Mouse (Mus musculus) myocyte (in vitro differentiated cells): ENCODE results near the gene Mpp6. TPM values are rescaled to one million over a fixed set of nuclear protein-coding genes. Genes with fewer than 3 reads are reported as not detected.

ENCODE experiments used
- H3K27me3 ChIP-seq: one replicate; pipeline ENCODE4 v1.6.1; 2011; ENCODE audit not compliant: control insufficient read depth, insufficient read depth, insufficient read length
- H3K36me3 ChIP-seq: one replicate; pipeline ENCODE4 v1.6.1; 2011; ENCODE audit not compliant: control insufficient read depth, insufficient read depth
- H3K4me2 ChIP-seq: one replicate; pipeline ENCODE4 v1.6.1; 2011; ENCODE audit warnings: low read depth, control low read depth
- H3K4me3 ChIP-seq: one replicate; pipeline ENCODE4 v1.5.1; 2011; ENCODE audit warnings: mild to moderate bottlenecking, control low read depth, moderate library complexity
- H3K79me2 ChIP-seq: one replicate; pipeline ENCODE4 v1.6.1; 2011; ENCODE audit not compliant: control insufficient read depth, insufficient read depth
- H3ac ChIP-seq: one replicate; pipeline ENCODE4 v1.6.1; 2011; ENCODE audit not compliant: control insufficient read depth, insufficient read length
- CEBPB ChIP-seq: IDR thresholded peaks from 2 replicates; pipeline ENCODE4 v1.6.1; 2011; ENCODE audit warnings: mild to moderate bottlenecking, moderate library complexity; ENCODE audit not compliant: poor library complexity, insufficient read depth, severe bottlenecking
- E2F4 ChIP-seq: IDR thresholded peaks from one replicate; pipeline ENCODE4 v1.6.1; 2011; ENCODE audit warnings: mild to moderate bottlenecking, control low read depth, moderate library complexity; ENCODE audit not compliant: insufficient read depth
- MAX ChIP-seq: IDR thresholded peaks from one replicate; pipeline ENCODE4 v1.6.1; 2011; ENCODE audit warnings: low read depth, mild to moderate bottlenecking, control low read depth
- MYOD1 ChIP-seq, 3 experiments: IDR thresholded peaks; one replicate each; pipeline ENCODE4 v1.6.1; 2011; ENCODE audit warnings: control low read depth in 2 of 3, low read depth in 2 of 3, mild to moderate bottlenecking in 2 of 3, moderate library complexity in 1 of 3; ENCODE audit not compliant: insufficient read length in 2 of 3, control insufficient read depth in 1 of 3
- MYOG ChIP-seq, 3 experiments: IDR thresholded peaks; one replicate each; pipeline ENCODE4 v1.6.1; 2011; ENCODE audit warnings: control low read depth in 2 of 3, low read depth in 2 of 3, mild to moderate bottlenecking in 2 of 3; ENCODE audit not compliant: insufficient read length in 2 of 3, control insufficient read depth in 1 of 3, insufficient read depth in 1 of 3
- POLR2A ChIP-seq: IDR thresholded peaks from one replicate; pipeline ENCODE4 v1.6.1; 2011; ENCODE audit warnings: low read depth, mild to moderate bottlenecking, control low read depth, moderate library complexity; ENCODE audit not compliant: insufficient read length
- POLR2AphosphoS2 ChIP-seq: IDR thresholded peaks from one replicate; pipeline ENCODE4 v1.6.1; 2011; ENCODE audit warnings: low read depth, control low read depth; ENCODE audit not compliant: insufficient read length
- REST ChIP-seq: IDR thresholded peaks from one replicate; pipeline ENCODE4 v1.6.1; 2011; ENCODE audit warnings: mild to moderate bottlenecking, control low read depth, moderate library complexity; ENCODE audit not compliant: insufficient read depth, insufficient read length
- SRF ChIP-seq: IDR thresholded peaks from one replicate; pipeline ENCODE4 v1.6.1; 2011; ENCODE audit warnings: low read depth; ENCODE audit not compliant: control insufficient read depth, insufficient read length
- TCF12 ChIP-seq: IDR thresholded peaks from one replicate; pipeline ENCODE4 v1.6.1; 2011; ENCODE audit warnings: mild to moderate bottlenecking, control low read depth; ENCODE audit not compliant: poor library complexity, insufficient read depth, severe bottlenecking
- TCF3 ChIP-seq: IDR thresholded peaks from one replicate; pipeline ENCODE4 v1.6.1; 2011; ENCODE audit warnings: low read depth, control low read depth; ENCODE audit not compliant: insufficient read length
- USF1 ChIP-seq: IDR thresholded peaks from one replicate; pipeline ENCODE4 v1.6.1; 2011; ENCODE audit warnings: low read depth, mild to moderate bottlenecking, control low read depth, moderate library complexity
- polyA plus RNA-seq: library from polyadenylated mRNA; unstranded; fragments of >200 nt; fragmentation: generic; extraction: Trizol; gene quantifications from one replicate; pipeline ENCODE4 v1.2.1, GENCODE M21; 2012; ENCODE audit warnings: missing spikeins

The Mpp6 gene
- polyA plus RNA-seq, 1 experiment: 17.2 TPM

- Histone ChIP-seq H3K36me3 (no peaks in the 10 kb centered on the region), H3K4me3 (no peak overlapping the region), H3ac (no peak overlapping the region), H3K79me2 (peaks cover 14% of the 10 kb centered on the region), H3K4me2 (peak overlapping the region; percentile 91), H3K27me3 (peaks cover 6% of the 10 kb centered on the region)
- TF ChIP-seq SRF: no peak
- no peak for TF ChIP-seq POLR2AphosphoS2
- TF ChIP-seq E2F4: no peak
- TF ChIP-seq USF1: no peak
- TF ChIP-seq REST: no peak
- no peak for TF ChIP-seq MYOD1 (IDR thresholded peaks at IDR 0.05; ENCODE audit: control insufficient read depth in 1 of 3, insufficient read length in 2 of 3, low read depth in 2 of 3)
- no peak for TF ChIP-seq TCF3
- no peak for TF ChIP-seq TCF12
- TF ChIP-seq CEBPB: no peak
- no peak for TF ChIP-seq POLR2A
- TF ChIP-seq MYOG (IDR thresholded peaks at IDR 0.05; ENCODE audit: control insufficient read depth in 1 of 3, insufficient read depth in 1 of 3, insufficient read length in 2 of 3, low read depth in 2 of 3): no peak
- TF ChIP-seq MAX: no peak
Observed at GRCm38 (mm10) chr6:50112775-50113174, 2.7 kb downstream of the Mpp6 start.

DNA sequence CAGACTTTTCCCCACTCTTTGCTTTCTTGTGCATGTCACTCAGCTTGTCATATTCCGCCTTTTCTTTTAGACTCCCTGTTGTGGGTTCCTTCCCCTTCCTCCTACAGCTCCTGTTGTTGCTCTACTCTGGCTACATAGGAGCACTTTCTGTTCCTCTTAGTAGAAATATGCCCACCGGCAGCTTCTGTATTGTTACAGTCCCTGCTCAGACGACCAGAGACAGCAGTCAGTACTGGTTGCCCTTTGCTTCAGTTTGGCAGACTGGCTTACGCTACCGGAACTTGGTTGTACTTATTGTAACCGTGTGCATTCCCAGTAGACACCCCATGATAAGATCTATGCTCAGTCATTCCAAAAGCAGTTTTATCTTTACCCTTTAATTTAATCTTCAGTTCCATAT lies 4.2 kb downstream of the Mpp6 start:
- no peak overlapping the region for H3K4me3 ChIP-seq
- H3K27me3 ChIP-seq: no peaks in the 10 kb centered on the region
- H3K36me3 ChIP-seq: no peaks in the 10 kb centered on the region
- no peak for TF ChIP-seq TCF12
- no peak for TF ChIP-seq MYOG (IDR thresholded peaks at IDR 0.05; ENCODE audit: control insufficient read depth in 1 of 3, insufficient read depth in 1 of 3, insufficient read length in 2 of 3, low read depth in 2 of 3)
- no peak for TF ChIP-seq MYOD1 (IDR thresholded peaks at IDR 0.05; ENCODE audit: control insufficient read depth in 1 of 3, insufficient read length in 2 of 3, low read depth in 2 of 3)
- TF ChIP-seq REST: no peak
- H3K79me2 ChIP-seq: peaks cover 21% of the 10 kb centered on the region
- H3K4me2 ChIP-seq: no peak overlapping the region
- H3ac ChIP-seq: no peak overlapping the region

GRCm38 (mm10) chr6:50120931-50121330 lies 10.9 kb downstream of the Mpp6 start:
- Histone ChIP-seq H3K36me3 (no peaks in the 10 kb centered on the region), H3ac (no peak overlapping the region), H3K27me3 (no peaks in the 10 kb centered on the region), H3K4me3 (no peak overlapping the region), H3K79me2 (peaks cover 15% of the 10 kb centered on the region), H3K4me2 (no peak overlapping the region)
- TF ChIP-seq USF1: no peak
- no peak for TF ChIP-seq TCF12
- no peak for TF ChIP-seq CEBPB
- no peak for TF ChIP-seq E2F4
- TF ChIP-seq REST: no peak
- TF ChIP-seq SRF: no peak
- TF ChIP-seq POLR2AphosphoS2: no peak
- no peak for TF ChIP-seq MAX
- no peak for TF ChIP-seq MYOD1 (IDR thresholded peaks at IDR 0.05; ENCODE audit: control insufficient read depth in 1 of 3, insufficient read length in 2 of 3, low read depth in 2 of 3)
- no peak for TF ChIP-seq POLR2A
- TF ChIP-seq MYOG (IDR thresholded peaks at IDR 0.05; ENCODE audit: control insufficient read depth in 1 of 3, insufficient read depth in 1 of 3, insufficient read length in 2 of 3, low read depth in 2 of 3): no peak
- no peak for TF ChIP-seq TCF3

- H3K27me3 ChIP-seq: no peaks in the 10 kb centered on the region
Observed at GRCm38 (mm10) chr6:50122835-50123234, 12.8 kb downstream of the Mpp6 start.

DNA sequence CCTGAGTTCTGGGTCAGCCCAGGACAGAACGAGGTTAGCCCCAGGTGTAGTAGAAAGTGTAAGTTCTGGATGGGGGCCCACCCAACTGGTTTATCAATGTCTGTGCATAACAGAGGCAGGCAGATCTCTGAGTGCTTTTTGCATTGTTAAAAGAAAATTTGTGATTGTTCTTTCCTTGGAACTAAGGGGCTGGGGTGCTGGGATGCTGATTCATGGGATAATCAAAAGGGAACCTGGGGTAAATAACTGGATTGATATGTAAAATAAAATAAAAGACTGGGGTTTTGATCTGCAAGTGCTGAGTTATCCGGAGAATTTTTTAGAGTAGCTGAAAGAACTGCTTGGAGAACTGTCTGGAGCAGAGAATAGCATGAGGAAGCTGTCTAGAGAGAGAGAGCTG lies 14.2 kb downstream of the Mpp6 start:
- no peak overlapping the region for H3ac ChIP-seq

More at GRCm38 (mm10) chr6:50122835-50123234, 12.8 kb downstream of the Mpp6 start:
- Histone ChIP-seq H3K36me3 (no peaks in the 10 kb centered on the region), H3K79me2 (peaks cover 10% of the 10 kb centered on the region), H3ac (no peak overlapping the region), H3K4me3 (no peak overlapping the region), H3K4me2 (no peak overlapping the region)
- no peak for TF ChIP-seq POLR2AphosphoS2
- no peak for TF ChIP-seq USF1
- TF ChIP-seq MYOD1 (IDR thresholded peaks at IDR 0.05; ENCODE audit: control insufficient read depth in 1 of 3, insufficient read length in 2 of 3, low read depth in 2 of 3): no peak
- no peak for TF ChIP-seq CEBPB
- TF ChIP-seq MYOG (IDR thresholded peaks at IDR 0.05; ENCODE audit: control insufficient read depth in 1 of 3, insufficient read depth in 1 of 3, insufficient read length in 2 of 3, low read depth in 2 of 3): no peak
- no peak for TF ChIP-seq REST
- TF ChIP-seq TCF3: no peak
- TF ChIP-seq TCF12: no peak
- no peak for TF ChIP-seq POLR2A
- no peak for TF ChIP-seq E2F4
- no peak for TF ChIP-seq MAX
- TF ChIP-seq SRF: no peak

More for the DNA sequence above, 14.2 kb downstream of the Mpp6 start:
- TF ChIP-seq E2F4: no peak
- TF ChIP-seq SRF: no peak
- no peak for TF ChIP-seq REST
- TF ChIP-seq MYOG (IDR thresholded peaks at IDR 0.05; ENCODE audit: control insufficient read depth in 1 of 3, insufficient read depth in 1 of 3, insufficient read length in 2 of 3, low read depth in 2 of 3): no peak
- no peak for TF ChIP-seq POLR2AphosphoS2
- TF ChIP-seq MAX: no peak
- no peak for TF ChIP-seq CEBPB
- TF ChIP-seq USF1: no peak
- TF ChIP-seq TCF12: no peak
- no peak for TF ChIP-seq MYOD1 (IDR thresholded peaks at IDR 0.05; ENCODE audit: control insufficient read depth in 1 of 3, insufficient read length in 2 of 3, low read depth in 2 of 3)
- TF ChIP-seq TCF3: no peak
- Histone ChIP-seq H3K79me2 (peaks cover 4% of the 10 kb centered on the region), H3K27me3 (no peaks in the 10 kb centered on the region), H3K4me3 (no peak overlapping the region), H3K36me3 (no peaks in the 10 kb centered on the region), H3K4me2 (no peak overlapping the region)
